Mouse (Mus musculus) heart, embryonic 12.5 days (tissue): ENCODE measurements around the gene Rsu1. TPM values are rescaled to one million over a fixed set of nuclear protein-coding genes. Genes with fewer than 3 reads are reported as not detected.
"Not testable (repeated sequence)": the region's sequence is repeated elsewhere in the genome, so short reads cannot be mapped to it uniquely, and the experiment has no call there.

Source experiments
- ATAC-seq: fragments of 200-750 bp; cut with Nextera tagmentation; 2 replicates; pipeline ENCODE4 v1.8.0; 2017; ENCODE audit warnings: moderate TSS enrichment, moderate library complexity; ENCODE audit not compliant: insufficient number of reproducible peaks, low FRiP score
- H3K27ac ChIP-seq: fragments of 300-500 bp; sonication (generic); 2 replicates; pipeline ENCODE4 v1.5.1; 2016; ENCODE audit warnings: mild to moderate bottlenecking, moderate library complexity; ENCODE audit not compliant: poor library complexity, severe bottlenecking
- H3K27me3 ChIP-seq: fragments of 300-500 bp; sonication (generic); replicated peaks from 2 replicates; pipeline ENCODE4 v1.6.1; 2016; ENCODE audit warnings: mild to moderate bottlenecking, moderate library complexity
- H3K36me3 ChIP-seq: fragments of 300-500 bp; sonication (generic); 2 replicates; pipeline ENCODE4 v1.6.1; 2016; ENCODE audit warnings: mild to moderate bottlenecking, moderate library complexity
- H3K4me1 ChIP-seq: fragments of 300-500 bp; sonication (generic); replicated peaks from 2 replicates; pipeline ENCODE4 v1.6.1; 2016; ENCODE audit warnings: mild to moderate bottlenecking
- H3K4me2 ChIP-seq: fragments of 300-500 bp; sonication (generic); 2 replicates; pipeline ENCODE4 v1.6.1; 2016; ENCODE audit warnings: mild to moderate bottlenecking, moderate library complexity
- H3K4me3 ChIP-seq: fragments of 300-500 bp; sonication (generic); 2 replicates; pipeline ENCODE4 v1.5.1; 2016; ENCODE audit warnings: mild to moderate bottlenecking
- H3K9ac ChIP-seq: fragments of 300-500 bp; sonication (generic); 2 replicates; pipeline ENCODE4 v1.6.1; 2016; ENCODE audit warnings: mild to moderate bottlenecking, moderate library complexity
- H3K9me3 ChIP-seq: fragments of 300-500 bp; sonication (generic); replicated peaks from 2 replicates; pipeline ENCODE4 v1.6.1; 2016; ENCODE audit warnings: mild to moderate bottlenecking, moderate library complexity
- WGBS: fragments of 180-500 bp; shearing (Covaris S2); methylation state at CpG from one replicate; pipeline ENCODE4 v1.1.7; 2016; 5-methylcytosine and 5-hydroxymethylcytosine counted together
- polyA plus RNA-seq: library from polyadenylated mRNA; unstranded; fragments of >200 nt; fragmentation: Nextera tagmentation; extraction: Ambion mirVana; gene quantifications from 2 replicates; pipeline ENCODE4 v1.2.1, GENCODE M21; 2016

Gene Rsu1
- polyA plus RNA-seq, 1 experiment from 2014 or later, result 147 TPM

DNA sequence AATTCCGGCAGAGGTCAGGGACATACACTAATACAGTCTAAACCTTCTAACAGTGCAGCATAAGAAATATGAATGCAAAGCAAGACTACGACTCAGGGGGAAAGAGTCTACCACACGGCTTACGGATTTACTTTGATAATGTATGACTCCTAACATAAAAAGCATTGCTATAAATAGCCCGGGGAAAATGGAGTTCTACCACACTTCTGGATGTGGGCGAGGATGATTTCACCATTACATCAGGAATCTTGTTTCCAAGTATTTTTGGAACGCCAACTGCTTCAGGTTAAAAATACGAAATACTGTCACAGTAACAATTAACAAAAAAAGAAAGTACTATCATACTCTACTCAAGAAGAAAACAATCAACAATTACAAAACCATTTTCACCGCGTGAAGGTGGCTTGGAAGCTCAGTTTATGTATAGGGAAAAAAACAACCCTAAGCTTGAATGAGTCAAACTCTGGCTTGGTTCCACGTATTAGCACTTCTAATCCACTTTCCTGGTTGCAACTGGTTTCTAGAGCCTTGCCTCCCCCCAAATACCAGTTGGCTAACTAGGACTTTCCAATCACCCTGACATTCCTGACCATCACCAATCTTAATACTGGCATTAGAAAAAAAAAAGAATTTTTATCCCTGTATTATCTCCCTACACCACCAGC is 82.3 kb downstream of the Rsu1 start:
- Histone ChIP-seq H3K9ac (no peak overlapping the region), H3K27me3 (no peaks in the 10 kb centered on the region), H3K27ac (peak overlapping the region; percentile 16; the same call in 1 of the 2 replicates), H3K9me3 (no peaks in the 10 kb centered on the region), H3K4me2 (no peak overlapping the region), H3K4me1 (peaks cover 6% of the 10 kb centered on the region), H3K4me3 (no peak overlapping the region), H3K36me3 (0 out of 2 replicates have a peak, but pooled peaks cover 6% of the 10 kb centered on the region)
- 67% methylated on average over 11 of the region's 11 CpGs for WGBS
- no peak for ATAC-seq

DNA sequence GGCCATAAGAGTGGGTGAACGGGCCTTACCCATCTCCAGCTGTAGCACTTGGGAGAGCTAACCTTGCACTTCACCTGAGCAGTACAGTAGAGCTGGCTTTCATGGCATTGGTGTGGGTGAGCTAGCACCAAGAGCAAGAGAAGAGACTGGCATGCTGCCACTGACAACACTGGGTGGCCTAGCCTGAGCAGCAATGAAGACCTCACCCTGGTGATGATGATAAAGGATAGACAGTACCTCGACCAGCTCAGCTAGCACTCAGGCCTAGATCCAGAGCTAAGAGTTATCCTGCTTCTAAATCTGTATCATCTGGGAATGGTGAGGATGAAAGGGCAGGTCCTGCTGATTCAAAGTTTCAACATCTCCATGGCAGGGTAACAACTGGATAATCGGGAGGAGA is 88.1 kb downstream of the Rsu1 start:
- 0 out of 2 replicates have a peak, but pooled peaks cover 4% of the 10 kb centered on the region for H3K4me1 ChIP-seq
- no peak overlapping the region for H3K4me2 ChIP-seq
- H3K9me3 ChIP-seq, result no peaks in the 10 kb centered on the region
- no peak overlapping the region for H3K9ac ChIP-seq
- H3K27me3 ChIP-seq, result no peaks in the 10 kb centered on the region
- peaks cover 5% of the 10 kb centered on the region for H3K36me3 ChIP-seq
- no peak overlapping the region for H3K27ac ChIP-seq
- WGBS, result 89% methylated on average over 3 of the region's 3 CpGs
- H3K4me3 ChIP-seq, result no peak overlapping the region
- peak; percentile 36; the same call in 1 of the 2 replicates for ATAC-seq

DNA sequence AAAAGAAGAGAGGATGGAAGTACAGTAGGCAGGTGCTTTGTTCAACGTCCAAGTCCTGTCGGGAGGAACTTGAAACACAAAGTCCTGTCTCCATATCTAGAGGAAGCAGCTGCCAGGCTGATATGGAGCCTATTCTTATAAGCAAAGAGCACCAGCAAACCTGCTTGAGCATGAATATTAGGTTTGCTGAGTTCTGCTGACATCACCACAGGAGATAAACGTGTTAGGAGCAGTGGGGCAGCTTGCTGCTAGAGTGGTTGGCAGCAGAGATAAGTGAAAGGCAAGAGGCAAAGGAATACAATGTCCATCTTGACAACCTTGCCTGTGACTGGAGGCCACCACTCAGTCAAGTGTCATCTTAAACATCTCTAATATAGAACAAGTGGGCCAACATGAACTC is 89.3 kb downstream of the Rsu1 start:
- H3K4me3 ChIP-seq, H3K4me1 ChIP-seq, H3K27ac ChIP-seq, H3K9ac ChIP-seq, H3K36me3 ChIP-seq, H3K27me3 ChIP-seq, H3K9me3 ChIP-seq, H3K4me2 ChIP-seq: not testable (repeated sequence)
- ATAC-seq, result peak; percentile 96
- 33% methylated on average over 1 of the region's 3 CpGs for WGBS

DNA sequence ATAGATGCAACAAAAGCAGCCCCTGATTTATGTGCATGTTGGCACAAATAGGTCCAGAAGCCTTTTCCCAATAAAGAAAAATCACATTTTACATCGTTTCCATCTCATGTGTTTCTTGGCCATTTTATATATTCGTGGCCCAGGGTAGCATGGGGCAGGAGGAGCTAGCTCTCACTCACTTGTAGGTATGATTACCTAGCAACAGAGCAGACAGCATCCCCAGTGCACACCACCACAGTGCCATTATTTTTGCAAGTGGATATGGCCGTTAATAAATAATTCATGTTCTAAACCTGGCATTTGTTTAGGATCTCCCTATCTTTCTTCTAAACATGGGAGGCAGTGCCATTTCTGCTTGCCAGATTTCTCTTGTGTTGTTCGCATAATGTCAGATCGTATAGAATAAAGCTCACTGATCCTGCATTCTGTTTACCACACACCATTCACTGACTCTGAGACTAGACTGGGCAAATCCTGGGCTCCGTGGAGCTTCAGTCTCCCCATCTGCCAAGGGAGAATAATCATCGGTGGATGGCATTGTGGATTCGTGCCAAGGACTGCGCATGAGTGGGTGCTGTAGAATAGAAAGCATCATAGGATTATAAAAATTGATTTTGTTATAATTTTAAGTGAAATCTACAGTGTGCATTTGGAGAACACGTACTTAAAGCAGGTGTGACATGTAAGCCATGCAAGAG is 93.4 kb downstream of the Rsu1 start:
- no peak for ATAC-seq
- H3K36me3 ChIP-seq, result 0 out of 2 replicates have a peak, but pooled peaks cover 6% of the 10 kb centered on the region
- H3K4me2 ChIP-seq, result no peak overlapping the region
- H3K27me3 ChIP-seq, result no peaks in the 10 kb centered on the region
- 0 out of 2 replicates have a peak, but pooled peaks cover 4% of the 10 kb centered on the region for H3K4me1 ChIP-seq
- no peaks in the 10 kb centered on the region for H3K9me3 ChIP-seq
- no peak overlapping the region for H3K27ac ChIP-seq
- 91% methylated on average over 10 of the region's 10 CpGs for WGBS
- no peak overlapping the region for H3K4me3 ChIP-seq
- H3K9ac ChIP-seq, result no peak overlapping the region

DNA sequence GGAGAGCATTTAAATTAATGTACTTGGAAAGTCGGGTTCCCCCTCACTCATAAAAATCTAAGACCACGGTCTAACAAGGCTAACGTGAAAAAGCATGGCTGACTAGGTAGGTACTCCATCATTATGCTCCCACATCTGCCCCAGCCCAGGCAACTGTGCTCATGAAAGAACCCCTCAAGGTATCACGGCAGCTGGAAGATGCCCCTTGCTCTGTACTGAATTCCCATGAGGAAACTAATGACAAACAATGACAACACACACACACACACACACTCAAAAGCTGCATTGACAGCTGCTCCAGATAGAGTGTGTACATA is 95.0 kb downstream of the Rsu1 start:
- no peak overlapping the region for H3K4me3 ChIP-seq
- H3K4me1 ChIP-seq, result no peaks in the 10 kb centered on the region
- no peaks in the 10 kb centered on the region for H3K9me3 ChIP-seq
- no peak overlapping the region for H3K27ac ChIP-seq
- 91% methylated on average over 4 of the region's 4 CpGs for WGBS
- H3K9ac ChIP-seq, result no peak overlapping the region
- no peaks in the 10 kb centered on the region for H3K27me3 ChIP-seq
- peaks cover 9% of the 10 kb centered on the region; the same call in 1 of the 2 replicates for H3K36me3 ChIP-seq
- no peak for ATAC-seq
- H3K4me2 ChIP-seq, result no peak overlapping the region

DNA sequence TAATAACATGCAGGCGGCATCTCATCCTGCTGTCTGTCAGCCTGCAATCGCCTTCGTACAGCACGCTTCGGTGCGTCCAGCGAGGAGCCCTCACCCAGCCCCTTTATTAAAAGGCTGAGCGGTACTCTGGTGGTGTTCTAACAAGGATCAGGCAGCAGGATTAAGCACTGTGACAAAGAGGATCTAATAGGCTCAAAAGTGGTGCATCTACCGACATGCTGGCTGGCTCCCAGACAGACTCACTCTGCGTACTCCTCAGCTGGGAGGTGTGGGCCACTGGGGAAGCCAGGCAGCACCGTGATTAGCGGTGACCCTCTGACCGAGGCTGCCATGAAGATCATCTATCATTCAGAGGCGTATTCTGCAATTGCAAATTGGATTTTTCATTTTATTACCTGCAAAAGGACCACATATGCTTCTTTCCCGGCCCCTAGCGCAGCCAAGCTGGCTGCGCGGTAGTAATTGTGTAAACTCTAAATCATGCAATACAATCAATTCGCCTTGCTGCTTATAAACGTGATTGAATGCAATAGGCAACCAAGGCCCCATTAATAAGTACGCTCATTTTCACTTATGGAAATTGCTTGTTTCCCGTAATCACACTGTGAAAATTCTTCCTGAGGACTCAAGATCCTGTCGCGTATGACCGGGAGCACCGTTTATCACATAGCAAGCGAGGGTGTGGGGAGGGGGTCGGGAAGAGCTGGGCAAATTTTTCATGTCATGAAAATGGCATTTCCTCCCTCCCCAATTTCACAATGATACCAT is 95.5 kb downstream of the Rsu1 start:
- no peak overlapping the region for H3K27ac ChIP-seq
- H3K27me3 ChIP-seq, result no peaks in the 10 kb centered on the region
- ATAC-seq, result no peak
- no peak overlapping the region for H3K9ac ChIP-seq
- no peak overlapping the region for H3K4me3 ChIP-seq
- no peak overlapping the region for H3K4me2 ChIP-seq
- peaks cover 9% of the 10 kb centered on the region; the same call in 1 of the 2 replicates for H3K36me3 ChIP-seq
- H3K4me1 ChIP-seq, result no peaks in the 10 kb centered on the region
- H3K9me3 ChIP-seq, result no peaks in the 10 kb centered on the region
- WGBS, result 79% methylated on average over 28 of the region's 28 CpGs

DNA sequence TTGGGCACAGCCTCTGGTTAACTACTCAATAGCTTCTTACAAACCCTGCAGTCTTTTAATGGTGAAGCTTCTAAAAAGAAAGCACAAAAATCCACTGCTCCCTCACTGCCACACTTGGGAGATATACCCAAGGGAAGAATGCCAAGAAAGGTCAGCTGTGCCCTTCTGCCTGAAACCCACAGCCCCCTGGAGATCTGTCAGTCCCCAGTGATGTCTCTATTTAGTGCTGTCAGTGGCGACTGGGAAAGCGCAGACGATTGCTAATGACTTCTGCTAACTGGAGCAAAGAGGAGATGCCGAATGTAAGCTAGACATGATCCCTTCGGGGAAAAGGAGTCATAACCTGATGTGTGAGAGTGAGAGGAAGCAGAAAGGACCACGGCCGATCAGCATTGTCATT is 96.8 kb downstream of the Rsu1 start:
- WGBS, result 82% methylated on average over 7 of the region's 7 CpGs

DNA sequence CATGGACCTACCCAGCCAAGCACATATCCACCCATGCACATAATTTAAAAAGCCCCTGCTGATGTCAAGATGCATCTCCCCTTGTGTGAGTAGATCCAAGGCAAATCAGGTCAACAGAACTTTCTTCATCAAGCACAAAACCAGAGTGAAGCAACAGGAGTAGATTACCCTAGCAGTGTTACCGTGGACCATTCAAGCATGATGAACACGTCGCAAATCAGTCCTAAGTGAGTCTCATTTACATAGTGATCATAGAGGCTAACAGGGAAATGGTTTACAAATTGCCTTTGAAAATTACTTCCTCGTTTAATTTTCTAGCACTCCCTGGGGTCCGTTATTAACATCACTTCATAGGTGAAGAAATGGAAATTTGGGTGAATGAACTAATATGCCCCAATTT is 100.6 kb downstream of the Rsu1 start:
- Histone ChIP-seq H3K9me3 (no peaks in the 10 kb centered on the region), H3K4me1 (no peaks in the 10 kb centered on the region), H3K27me3 (no peaks in the 10 kb centered on the region), H3K9ac (no peak overlapping the region), H3K4me2 (no peak overlapping the region), H3K4me3 (no peak overlapping the region), H3K36me3 (peaks cover 12% of the 10 kb centered on the region; the same call in 1 of the 2 replicates), H3K27ac (no peak overlapping the region)
- ATAC-seq, result no peak
- 95% methylated on average over 5 of the region's 5 CpGs for WGBS

More for the DNA sequence above, 96.8 kb downstream of the Rsu1 start:
- Histone ChIP-seq H3K4me1 (no peaks in the 10 kb centered on the region), H3K36me3 (peaks cover 9% of the 10 kb centered on the region; the same call in 1 of the 2 replicates), H3K4me2 (no peak overlapping the region), H3K9me3 (no peaks in the 10 kb centered on the region), H3K27ac (no peak overlapping the region), H3K27me3 (no peaks in the 10 kb centered on the region), H3K9ac (no peak overlapping the region), H3K4me3 (no peak overlapping the region)
- ATAC-seq, result no peak

DNA sequence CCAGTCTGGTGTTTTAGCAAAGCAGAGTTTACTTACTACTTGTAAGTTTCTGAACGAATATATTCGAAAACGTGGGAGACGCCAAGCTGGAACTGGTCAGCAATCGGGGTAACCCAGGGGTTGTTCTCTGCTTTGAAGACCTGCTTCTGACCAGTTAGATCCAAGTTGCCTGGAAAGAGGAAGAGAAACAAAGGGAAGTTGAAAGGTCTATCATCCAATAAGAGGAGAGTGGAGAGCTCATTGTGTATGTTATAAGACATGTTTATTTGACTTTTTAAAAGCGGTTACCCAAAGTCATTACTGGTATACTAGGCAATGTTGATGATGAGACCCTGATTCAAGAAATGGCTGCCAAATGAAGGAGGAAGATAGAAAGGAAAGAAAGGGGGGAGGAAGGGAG is 101.3 kb downstream of the Rsu1 start:
- peaks cover 9% of the 10 kb centered on the region; the same call in 1 of the 2 replicates for H3K36me3 ChIP-seq
- no peak overlapping the region for H3K9ac ChIP-seq
- no peak overlapping the region for H3K4me3 ChIP-seq
- no peak for ATAC-seq
- no peaks in the 10 kb centered on the region for H3K4me1 ChIP-seq
- no peaks in the 10 kb centered on the region for H3K9me3 ChIP-seq
- no peak overlapping the region for H3K27ac ChIP-seq
- H3K4me2 ChIP-seq, result no peak overlapping the region
- 92% methylated on average over 6 of the region's 6 CpGs for WGBS
- H3K27me3 ChIP-seq, result no peaks in the 10 kb centered on the region

DNA sequence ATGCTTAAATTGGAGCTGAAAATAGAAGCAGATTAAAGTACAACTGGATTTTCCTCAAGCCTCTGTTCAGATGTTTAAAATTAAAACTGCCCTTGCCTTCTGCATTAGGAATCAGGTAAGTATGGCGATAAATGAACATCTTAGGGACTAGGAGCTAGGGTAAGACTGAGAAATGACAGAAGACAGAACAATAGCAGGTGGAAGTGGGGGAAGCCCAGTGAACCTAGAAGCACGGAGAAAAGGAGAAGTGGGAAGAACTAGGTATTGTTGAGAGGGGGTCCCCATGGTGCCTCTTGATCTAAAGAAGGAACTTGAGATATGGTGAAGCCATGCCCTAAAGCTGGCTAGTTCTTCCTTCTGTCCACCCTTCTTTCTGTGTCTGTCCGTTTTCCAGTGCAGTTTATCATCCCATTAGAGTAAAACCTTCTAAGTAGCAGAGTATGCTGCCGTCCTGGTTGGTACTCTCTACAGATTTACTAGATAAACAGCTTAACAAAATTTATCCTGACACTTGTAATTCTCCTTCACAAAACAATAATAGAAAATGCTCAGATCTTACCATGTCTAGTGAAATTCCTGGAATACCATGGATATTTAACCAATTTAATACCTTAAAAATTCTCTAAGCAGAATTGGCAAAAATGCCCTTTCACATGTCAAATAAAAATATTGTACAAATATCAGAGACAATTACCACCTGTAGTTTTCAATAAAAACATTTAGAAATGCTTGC is 101.9 kb downstream of the Rsu1 start:
- H3K4me3 ChIP-seq, result no peak overlapping the region
- no peak for ATAC-seq
- no peak overlapping the region for H3K27ac ChIP-seq
- peaks cover 6% of the 10 kb centered on the region; the same call in 1 of the 2 replicates for H3K36me3 ChIP-seq
- H3K4me2 ChIP-seq, result no peak overlapping the region
- H3K27me3 ChIP-seq, result no peaks in the 10 kb centered on the region
- no peak overlapping the region for H3K9ac ChIP-seq
- H3K4me1 ChIP-seq, result no peaks in the 10 kb centered on the region
- H3K9me3 ChIP-seq, result no peaks in the 10 kb centered on the region
- 76% methylated on average over 4 of the region's 4 CpGs for WGBS

DNA sequence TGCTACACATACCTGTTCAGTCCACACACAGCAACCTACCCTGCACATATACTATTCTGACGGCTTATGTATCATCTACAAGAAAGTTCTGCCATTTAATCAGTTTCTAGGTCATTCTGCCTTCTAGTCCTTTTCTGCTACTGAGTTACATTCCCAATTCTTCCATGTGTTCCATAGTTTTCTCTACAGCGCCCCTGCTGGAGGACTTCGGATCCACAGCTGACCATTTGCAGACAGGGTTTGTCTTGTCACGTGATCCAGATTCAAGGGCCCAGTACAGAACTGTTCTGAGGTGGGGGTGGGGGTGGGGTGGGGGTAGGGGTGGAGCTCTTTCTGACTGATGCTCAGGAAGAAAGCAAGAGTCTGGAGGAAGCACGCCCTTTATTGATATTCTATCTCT is 102.5 kb downstream of the Rsu1 start:
- WGBS, result 50% methylated on average over 5 of the region's 5 CpGs
- H3K4me1 ChIP-seq, result no peaks in the 10 kb centered on the region
- no peak overlapping the region for H3K4me3 ChIP-seq
- no peak overlapping the region for H3K9ac ChIP-seq
- H3K4me2 ChIP-seq, result no peak overlapping the region
- H3K27ac ChIP-seq, result no peak overlapping the region
- H3K36me3 ChIP-seq, result peaks cover 6% of the 10 kb centered on the region; the same call in 1 of the 2 replicates
- H3K27me3 ChIP-seq, result no peaks in the 10 kb centered on the region
- H3K9me3 ChIP-seq, result no peaks in the 10 kb centered on the region
- no peak for ATAC-seq
